Mouse (Mus musculus) NIH3T3 (cell line): Measurements from ENCODE around the gene Aif1l.

Experiments
- DNase-seq: peaks from one replicate; pipeline ENCODE4 v3.0.0-alpha.2; 2012; ENCODE audit warnings: low read depth

The Aif1l gene

GRCm38 (mm10) chr2:31950058-31950871 lies at the start of gene Aif1l:
Gene Aif1l (plus strand): TSS chr2:31950139.
- DNase-seq = peak; percentile 70

- DNase-seq = peak; percentile 10
Observed at GRCm38 (mm10) chr2:31900932-31901331, 49.0 kb upstream of the Aif1l start.

- DNase-seq = peak; percentile 32
Observed at GRCm38 (mm10) chr2:31901659-31902362, 48.1 kb upstream of the Aif1l start.

GRCm38 (mm10) chr2:31904089-31904488 lies 45.9 kb upstream of the Aif1l start:
- DNase-seq = peak; percentile 28

- peak; percentile 71 for DNase-seq
Observed at GRCm38 (mm10) chr2:31904622-31905021, 45.3 kb upstream of the Aif1l start.

GRCm38 (mm10) chr2:31905682-31906081 lies 44.3 kb upstream of the Aif1l start:
- DNase-seq = no peak

- DNase-seq = no peak
Observed at GRCm38 (mm10) chr2:31906407-31906806, 43.5 kb upstream of the Aif1l start.

GRCm38 (mm10) chr2:31912575-31912974 lies 37.4 kb upstream of the Aif1l start:
- peak; percentile 73 for DNase-seq

- peak; percentile 42 for DNase-seq
Observed at GRCm38 (mm10) chr2:31914213-31914612, 35.7 kb upstream of the Aif1l start.

- peak; percentile 90 for DNase-seq
Observed at GRCm38 (mm10) chr2:31915112-31915511, 34.8 kb upstream of the Aif1l start.

- DNase-seq = peak; percentile 87
Observed at GRCm38 (mm10) chr2:31917636-31918035, 32.3 kb upstream of the Aif1l start.

GRCm38 (mm10) chr2:31923645-31924044 lies 26.3 kb upstream of the Aif1l start:
- no peak for DNase-seq

GRCm38 (mm10) chr2:31924811-31925210 lies 25.1 kb upstream of the Aif1l start:
- DNase-seq = peak; percentile 57

- DNase-seq = no peak
Observed at GRCm38 (mm10) chr2:31925936-31926335, 24.0 kb upstream of the Aif1l start.

GRCm38 (mm10) chr2:31929664-31930063 lies 20.3 kb upstream of the Aif1l start:
- no peak for DNase-seq

- DNase-seq = no peak
Observed at GRCm38 (mm10) chr2:31934551-31934950, 15.4 kb upstream of the Aif1l start.

GRCm38 (mm10) chr2:31935054-31935453 lies 14.9 kb upstream of the Aif1l start:
- peak; percentile 79 for DNase-seq

- DNase-seq = no peak
Observed at GRCm38 (mm10) chr2:31938298-31938697, 11.6 kb upstream of the Aif1l start.

GRCm38 (mm10) chr2:31943011-31943410 lies 6.9 kb upstream of the Aif1l start:
- no peak for DNase-seq

- peak; percentile 58 for DNase-seq
Observed at GRCm38 (mm10) chr2:31945580-31945979, 4.4 kb upstream of the Aif1l start.

- peak; percentile 97 for DNase-seq
Observed at GRCm38 (mm10) chr2:31948392-31948791, 1.5 kb upstream of the Aif1l start.

GRCm38 (mm10) chr2:31948801-31949200 lies 1.1 kb upstream of the Aif1l start:
- peak; percentile 72 for DNase-seq

GRCm38 (mm10) chr2:31950966-31951365 lies 1.0 kb downstream of the Aif1l start:
- no peak for DNase-seq
